Mouse (Mus musculus): ENCODE measurements around the gene Gm21698. TPM values are rescaled to one million over a fixed set of nuclear protein-coding genes. Genes with fewer than 3 reads are reported as not detected.

The Gm21698 gene
- polyA plus RNA-seq (2017; shearing (Covaris generic)): not detected

GRCm38 (mm10) chr5:25988550-25988949, at the start of gene Gm21698:
TSS of gene Gm21698 (minus strand) at chr5:25988650.

GRCm38 (mm10) chr5:26022816-26023215, 34.4 kb upstream of the Gm21698 start, which contains the start of gene Gm5862:
TSS of gene Gm5862 (minus strand) at chr5:26022916.

GRCm38 (mm10) chr5:26004698-26005097, 16.2 kb upstream of the Gm21698 start, which contains the start of gene Gm1979:
TSS of gene Gm1979 (minus strand) at chr5:26004798.

GRCm38 (mm10) chr5:25972563-25972962, 15.9 kb downstream of the Gm21698 start, which contains the start of gene Gm21680:
TSS of gene Gm21680 (minus strand) at chr5:25972663.

GRCm38 (mm10) chr5:25954317-25954716, 34.1 kb downstream of the Gm21698 start, which contains the start of gene Gm21671:
TSS of gene Gm21671 (minus strand) at chr5:25954417.

GRCm38 (mm10) chr5:25942281-25942680, 46.2 kb downstream of the Gm21698 start, which contains the start of gene Gm21663:
TSS of gene Gm21663 (minus strand) at chr5:25942381.

Other genes with a start within 250 kb of the Gm21698 start
- gene Actr3b, start 228.7 kb downstream of the Gm21698 start, polyA plus RNA-seq (2017; shearing (Covaris generic)): 1 to 10 TPM; 4.2 to 6.7 TPM
- under 1 TPM in 1 of 2 experiments, not detected in 1; 0.17 TPM for gene Gm21663, start 46.3 kb downstream of the Gm21698 start, polyA plus RNA-seq (2017; shearing (Covaris generic))
- gene Gm21671, start 34.2 kb downstream of the Gm21698 start, polyA plus RNA-seq (2017; shearing (Covaris generic)): not detected
- gene Gm21680, start 16.0 kb downstream of the Gm21698 start, polyA plus RNA-seq (2017; shearing (Covaris generic)): not detected
- not detected for gene Gm1979, start 16.1 kb upstream of the Gm21698 start, polyA plus RNA-seq (2017; shearing (Covaris generic))
- under 1 TPM in 1 of 2 experiments, not detected in 1; 0.20 TPM for gene Gm5862, start 34.3 kb upstream of the Gm21698 start, polyA plus RNA-seq (2017; shearing (Covaris generic))
- gene Speer4a, start 50.9 kb upstream of the Gm21698 start, polyA plus RNA-seq (2017; shearing (Covaris generic)): not detected
- gene Gm7347, start 69.9 kb upstream of the Gm21698 start, polyA plus RNA-seq (2017; shearing (Covaris generic)): not detected
- gene Gm10471, start 100.6 kb upstream of the Gm21698 start, polyA plus RNA-seq (2017; shearing (Covaris generic)): under 1 TPM in 1 of 2 experiments, not detected in 1; 0.10 TPM
- gene 5031410I06Rik, start 116.7 kb upstream of the Gm21698 start, polyA plus RNA-seq (2017; shearing (Covaris generic)): not detected
- not detected for gene Gm10220, start 132.8 kb upstream of the Gm21698 start, polyA plus RNA-seq (2017; shearing (Covaris generic))